Mouse (Mus musculus) heart, adult 11 months (tissue): ENCODE measurements at regions not wholly inside any gene's neighbourhood (a gene's known extent, or its start where the extent isn't known, plus 50 kb on each side); places are given as distances from the start of the nearest gene placed in this dataset.
A peak's percentile ranks its signal among the peaks of the same experiment; 100 is the strongest.

Experiments used
- DNase-seq: peaks from one replicate; pipeline ENCODE4 v3.0.0; 2022

- peak; percentile 24 for DNase-seq
Observed at GRCm38 (mm10) chr12:99039497-99040322, 119.3 kb downstream of the Ttc8 start.

DNA sequence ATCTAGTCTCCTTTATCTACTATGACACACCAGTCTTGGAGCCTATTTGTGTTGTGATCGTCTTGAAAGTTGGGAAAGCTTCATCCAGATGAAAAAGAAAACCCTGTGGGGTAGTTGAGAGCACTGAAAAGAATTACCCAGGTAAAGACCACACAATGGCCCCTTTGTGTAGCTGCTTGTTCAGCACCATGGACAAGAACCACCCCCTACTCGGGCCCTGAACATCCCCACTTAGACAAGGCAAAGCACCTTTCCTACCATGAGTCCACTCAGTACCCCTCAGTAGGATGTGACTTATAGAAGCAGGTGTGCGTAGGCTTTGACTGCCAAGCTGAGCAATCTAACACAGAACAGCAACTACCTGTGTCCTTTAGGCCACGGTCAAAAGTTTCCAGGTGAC, 121.2 kb downstream of the Ttc8 start:
- no peak for DNase-seq

DNA sequence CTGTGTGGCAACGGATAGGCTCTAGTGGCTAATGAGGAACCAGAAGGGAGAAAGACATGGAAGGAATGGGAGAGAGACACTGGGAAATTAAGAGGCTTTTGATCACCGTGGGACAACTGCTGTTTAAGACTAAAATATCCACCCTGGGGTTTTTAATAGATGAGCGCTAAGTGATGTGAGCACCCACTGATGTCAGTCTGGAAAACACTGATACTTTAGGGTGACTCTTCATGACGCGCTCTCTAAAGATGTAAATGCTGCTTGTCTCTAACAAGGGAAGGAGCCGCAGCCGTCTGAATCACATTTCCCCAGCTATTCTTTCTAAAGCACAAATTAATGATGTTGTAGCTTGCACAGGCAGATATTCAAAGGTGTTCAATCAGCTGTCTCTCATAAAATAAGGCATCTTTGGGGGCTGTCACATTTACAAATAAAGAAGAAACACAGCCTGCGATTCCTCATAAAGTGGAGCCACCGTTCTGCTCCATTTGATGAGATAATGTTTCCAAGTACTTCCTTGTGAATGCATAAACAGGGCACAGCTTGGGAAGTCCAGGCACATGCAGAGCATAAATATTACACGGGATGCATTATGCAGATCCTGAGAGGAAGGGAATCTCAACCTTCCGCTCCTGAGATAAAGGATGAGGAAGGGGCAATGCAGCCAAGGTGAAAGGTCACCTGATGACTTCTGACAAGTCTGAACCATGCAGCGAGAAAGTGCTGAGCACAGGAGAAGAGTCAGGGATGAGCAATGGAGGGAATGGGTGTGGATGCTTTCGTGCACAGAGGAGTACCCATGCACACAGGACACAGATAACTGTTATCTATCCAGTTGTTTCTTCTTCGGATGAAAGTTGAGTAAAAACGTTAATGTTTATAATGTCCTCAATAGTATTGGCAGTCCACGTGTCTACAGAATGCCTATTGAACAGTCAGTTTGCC, 122.8 kb downstream of the Ttc8 start:
- DNase-seq: no peak

DNA sequence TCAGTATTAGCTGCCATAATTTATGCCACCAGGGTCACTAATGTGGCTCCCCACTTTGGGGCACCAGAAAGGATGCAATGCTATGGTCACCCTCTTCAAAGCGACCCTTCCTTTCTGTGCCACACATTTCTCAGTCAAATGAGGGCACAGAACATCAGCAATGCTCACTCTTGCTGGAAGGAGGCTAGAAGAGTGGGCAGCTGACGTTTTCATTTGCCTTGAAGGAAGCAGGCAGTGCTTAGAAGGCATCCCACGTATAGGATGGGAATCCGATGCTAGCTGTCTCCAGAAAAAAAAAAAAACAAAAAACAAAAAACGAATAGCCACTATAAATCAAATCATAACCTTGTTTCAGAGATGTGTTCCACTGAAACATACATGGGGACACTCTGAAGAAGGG, 124.1 kb downstream of the Ttc8 start:
- DNase-seq: no peak

DNA sequence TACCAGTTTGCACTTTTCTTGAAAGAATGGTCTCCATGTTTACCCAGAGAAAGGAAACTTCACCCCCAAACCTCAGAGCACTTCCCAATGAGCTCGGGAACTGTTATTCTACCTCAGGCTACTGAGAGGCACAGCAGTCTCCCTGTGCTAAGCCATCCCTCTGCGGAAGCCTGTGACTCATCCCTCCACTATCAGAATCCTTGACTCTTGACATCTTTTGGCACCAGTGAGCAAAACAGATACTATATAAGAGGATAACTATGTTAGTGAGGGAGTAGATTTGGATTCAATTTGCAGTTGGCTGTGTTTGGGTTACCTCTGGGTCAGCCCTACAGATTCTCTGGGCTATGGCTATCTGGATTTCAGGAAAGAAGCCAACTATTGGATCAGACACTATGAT, 130.1 kb downstream of the Ttc8 start:
- DNase-seq: peak; percentile 79

DNA sequence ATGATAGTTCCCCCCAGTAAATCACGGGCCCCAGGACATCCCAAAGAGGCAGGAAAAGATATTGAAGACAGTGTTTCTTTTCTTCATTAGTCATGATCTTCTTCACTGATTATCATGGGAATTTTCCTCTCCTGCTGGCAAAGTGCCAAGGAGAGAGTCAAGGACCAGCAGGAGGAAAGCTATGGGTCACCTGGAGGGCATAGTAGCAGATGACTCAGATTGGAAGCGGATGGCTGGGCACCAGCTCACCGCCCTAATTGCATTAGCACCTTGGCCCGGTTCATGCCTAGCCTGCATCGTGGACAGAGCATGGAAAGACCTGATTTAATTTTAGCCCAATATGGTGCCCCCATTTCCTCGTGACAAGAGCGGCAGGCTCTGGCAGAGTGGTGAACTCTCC, 132.2 kb downstream of the Ttc8 start:
- no peak for DNase-seq

GRCm38 (mm10) chr12:99057521-99057920, 137.1 kb downstream of the Ttc8 start:
- no peak for DNase-seq

GRCm38 (mm10) chr12:99058916-99059315, 138.5 kb downstream of the Ttc8 start:
- no peak for DNase-seq

DNA sequence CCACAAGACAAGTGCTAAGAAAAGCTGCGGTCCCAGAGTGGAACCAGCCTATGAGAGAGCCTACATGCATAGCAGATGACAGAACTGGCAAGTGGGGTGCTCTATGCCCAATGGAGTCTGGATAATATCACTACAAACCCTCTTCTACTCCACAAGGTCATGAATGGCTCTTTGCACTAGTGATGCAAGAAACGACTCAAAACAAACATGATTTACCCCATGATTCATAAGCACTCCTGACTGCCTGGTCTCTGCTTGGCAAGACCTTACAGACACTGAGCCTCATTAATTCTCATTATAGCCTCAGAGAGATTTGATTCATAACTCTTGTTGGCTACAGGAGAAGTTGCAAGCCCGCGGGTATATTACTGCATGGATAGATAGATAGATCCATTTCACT, 139.1 kb downstream of the Ttc8 start:
- DNase-seq: no peak

GRCm38 (mm10) chr12:99060702-99061101, 140.3 kb downstream of the Ttc8 start:
- DNase-seq: no peak

DNA sequence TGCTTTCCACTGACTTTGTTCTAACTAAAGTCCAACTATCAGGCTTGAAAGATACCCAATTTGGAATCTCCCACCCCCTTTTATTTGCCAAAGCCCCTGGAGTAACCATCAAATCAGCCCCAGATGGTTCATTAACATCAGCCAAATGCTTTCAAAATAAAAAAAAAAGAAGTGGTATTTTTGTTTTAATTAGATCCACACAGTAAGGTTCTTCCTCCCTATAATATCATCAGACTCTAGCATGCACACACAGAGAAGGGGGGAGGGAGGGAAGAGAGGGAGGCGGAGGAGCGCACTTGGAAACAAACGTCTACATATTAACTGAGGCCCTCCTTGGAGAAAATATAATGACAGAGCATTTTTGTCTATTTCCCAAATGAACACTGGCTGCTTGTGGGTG, 143.1 kb downstream of the Ttc8 start:
- no peak for DNase-seq

- DNase-seq: no peak
Observed at GRCm38 (mm10) chr12:99063885-99064284, 143.5 kb downstream of the Ttc8 start.

DNA sequence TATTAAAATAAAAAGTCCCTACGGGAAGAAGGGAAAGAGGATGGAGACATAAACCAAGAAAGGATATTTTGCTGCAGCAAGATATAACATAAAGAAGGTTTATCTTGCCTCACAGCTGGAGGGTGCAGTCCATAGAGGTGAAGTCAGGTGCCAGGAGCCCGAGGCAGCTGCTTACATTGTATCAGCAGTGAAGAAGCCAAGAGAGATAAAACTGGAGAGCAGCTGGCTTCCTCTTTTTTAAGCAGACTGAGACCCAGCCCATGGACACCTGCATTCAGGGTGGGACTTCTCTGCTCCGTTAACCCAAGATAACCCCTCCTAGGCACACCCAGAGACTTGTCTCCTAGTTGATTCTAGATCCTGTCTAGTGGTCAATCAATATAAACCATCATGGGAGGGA, 147.6 kb downstream of the Ttc8 start:
- DNase-seq: no peak

DNA sequence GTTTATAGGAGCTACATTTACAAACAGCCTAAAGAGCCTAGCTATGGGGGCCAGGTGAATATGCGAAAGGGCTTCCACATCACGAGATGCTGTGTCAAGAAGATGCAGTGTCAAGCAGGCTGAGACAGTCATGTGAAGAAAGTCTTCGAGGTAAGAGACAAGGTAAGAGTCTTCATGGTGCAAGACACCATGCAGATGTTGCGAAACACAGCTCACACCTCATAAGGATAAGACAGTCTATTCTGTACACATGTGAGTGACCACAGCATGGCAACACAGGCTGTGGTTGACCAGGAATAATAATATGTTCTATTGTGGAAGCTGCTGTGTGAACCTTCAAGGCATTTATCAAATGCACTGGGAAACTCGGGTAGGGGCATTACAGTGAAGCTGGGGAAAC, 153.4 kb downstream of the Ttc8 start:
- DNase-seq: no peak

DNA sequence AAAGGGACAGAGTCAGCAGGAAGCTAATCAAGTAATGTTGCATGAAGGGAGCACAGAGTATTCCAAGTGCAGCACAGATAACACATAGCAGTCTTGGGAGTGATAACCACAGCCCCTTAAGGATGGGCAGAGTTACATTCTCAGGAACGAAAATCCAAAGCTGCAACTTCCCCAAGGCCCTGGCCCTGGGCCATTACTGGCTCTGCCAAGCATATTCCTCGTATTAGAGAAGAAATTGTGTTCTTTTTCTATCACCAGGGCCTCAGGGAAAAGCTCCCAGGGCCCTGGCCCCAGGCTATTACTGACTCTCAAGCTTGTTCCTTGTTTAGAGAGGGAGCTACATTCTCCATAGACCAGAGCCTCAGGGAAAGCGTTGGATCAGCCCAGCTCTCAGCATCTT, 157.0 kb downstream of the Ttc8 start:
- no peak for DNase-seq

- DNase-seq: no peak
Observed at GRCm38 (mm10) chr12:99079873-99080272, 159.5 kb downstream of the Ttc8 start.

GRCm38 (mm10) chr12:99083616-99084015, 163.2 kb downstream of the Ttc8 start:
- DNase-seq: no peak

DNA sequence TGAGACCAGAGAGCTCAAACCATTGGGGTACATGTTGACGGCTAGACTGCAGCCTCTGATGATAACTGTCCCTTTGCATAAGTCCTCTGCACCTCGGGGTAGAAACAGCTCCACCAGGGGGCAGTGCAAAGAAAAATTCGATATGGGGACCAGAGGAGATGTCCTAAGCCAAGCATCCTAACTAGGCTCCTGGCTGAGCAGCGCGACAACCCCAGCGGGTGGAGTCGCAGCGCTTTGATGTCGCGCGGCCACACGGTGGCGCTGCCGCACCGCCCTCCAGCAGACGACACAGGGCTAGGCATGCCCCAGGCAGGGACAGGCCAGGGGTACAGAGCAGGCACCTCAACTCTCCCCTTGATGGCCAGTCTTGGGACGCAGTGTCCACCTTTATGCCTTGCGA, 163.8 kb downstream of the Ttc8 start:
- peak; percentile 98 for DNase-seq

DNA sequence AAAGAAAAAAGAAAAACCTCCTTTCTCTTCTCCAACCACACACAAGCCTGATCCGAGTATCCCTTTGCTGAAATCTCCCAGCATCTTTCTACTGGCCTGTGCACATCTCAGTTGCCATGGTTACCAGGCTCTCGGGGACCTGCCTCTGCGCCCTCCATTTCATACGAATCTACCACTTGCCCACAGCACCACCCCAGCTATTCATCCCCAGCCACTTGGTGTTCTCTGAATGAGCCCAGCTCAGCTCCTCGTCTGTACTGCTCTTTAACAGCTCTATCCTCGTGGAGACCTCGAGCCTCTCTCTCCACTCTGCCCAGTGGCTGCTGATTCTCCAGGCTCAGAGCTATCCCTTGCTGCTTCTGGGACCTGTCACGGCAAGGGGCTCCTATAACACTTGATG, 166.9 kb downstream of the Ttc8 start:
- DNase-seq: no peak

DNA sequence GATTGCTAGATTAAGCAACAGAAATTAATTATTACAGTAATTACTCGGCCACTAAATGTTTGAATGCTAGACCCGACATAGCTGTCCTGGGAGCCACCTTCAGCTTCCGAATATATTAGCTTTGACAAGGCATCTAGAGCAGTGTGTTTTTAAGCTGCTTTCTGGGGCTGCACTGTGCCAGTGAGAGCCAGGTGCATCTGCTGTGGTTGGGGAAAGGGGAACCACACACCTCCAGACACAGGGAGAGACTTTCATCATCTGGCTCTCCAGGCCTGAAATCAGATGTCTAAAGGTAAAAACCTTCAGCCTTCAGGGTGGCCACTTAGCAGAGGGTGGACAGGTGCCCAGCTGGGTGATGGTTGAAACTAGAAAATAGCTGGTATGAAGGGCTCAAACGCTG, 171.4 kb downstream of the Ttc8 start:
- peak; percentile 76 for DNase-seq

- peak; percentile 29 for DNase-seq
Observed at GRCm38 (mm10) chr12:99093151-99093550, 172.8 kb downstream of the Ttc8 start.

DNA sequence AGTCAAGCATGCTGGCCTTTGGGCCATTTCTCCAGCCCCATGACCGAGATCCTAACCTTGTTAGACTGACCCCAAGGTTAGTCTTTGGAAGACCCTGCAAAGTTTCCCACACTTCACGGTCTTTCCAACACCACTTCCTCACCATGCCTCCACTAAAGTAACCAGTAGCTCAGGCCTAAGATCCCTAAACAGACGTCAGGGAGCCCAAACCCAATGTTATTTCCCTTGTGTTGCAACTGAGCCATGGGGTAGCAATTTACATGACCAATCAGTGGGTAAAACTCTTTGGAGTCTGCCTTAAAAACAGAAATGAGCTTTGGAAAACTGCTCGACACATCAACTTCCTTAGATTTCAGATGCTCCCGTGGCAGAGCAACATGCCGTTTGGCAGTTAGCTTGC, 173.6 kb downstream of the Ttc8 start:
- peak; percentile 72 for DNase-seq

- peak; percentile 97 for DNase-seq
Observed at GRCm38 (mm10) chr12:99096930-99097617, 176.7 kb downstream of the Ttc8 start.
